Mouse (Mus musculus) forebrain, embryonic 14.5 days (tissue): ENCODE results near the gene Mecp2. TPM values are rescaled to one million over a fixed set of nuclear protein-coding genes. Genes with fewer than 3 reads are reported as not detected.

Source experiments
- ATAC-seq: fragments of 200-750 bp; cut with Nextera tagmentation; 2 replicates; pipeline ENCODE4 v1.8.0; 2017; ENCODE audit warnings: mild to moderate bottlenecking, moderate library complexity
- DNase-seq: peaks from one replicate; pipeline ENCODE4 v3.0.0-alpha.2; 2015; ENCODE audit warnings: low spot score
- H3K27ac ChIP-seq: fragments of 300-500 bp; sonication (generic); 2 replicates; pipeline ENCODE4 v1.5.1; 2014; ENCODE audit warnings: low read depth, mild to moderate bottlenecking, control low read depth, low read length, moderate library complexity
- H3K27me3 ChIP-seq: fragments of 300-500 bp; sonication (generic); replicated peaks from 2 replicates; pipeline ENCODE4 v1.6.1; 2014; ENCODE audit warnings: low read length, control low read depth, mixed read lengths; ENCODE audit not compliant: control insufficient read depth, insufficient read depth
- H3K36me3 ChIP-seq: fragments of 300-500 bp; sonication (generic); 2 replicates; pipeline ENCODE4 v1.6.1; 2014; ENCODE audit warnings: low read length, control low read depth; ENCODE audit not compliant: control insufficient read depth, insufficient read depth
- H3K4me1 ChIP-seq: fragments of 300-500 bp; sonication (generic); 2 replicates; pipeline ENCODE4 v1.6.1; 2014; ENCODE audit warnings: antibody characterized with exemption, low read length, control low read depth; ENCODE audit not compliant: control insufficient read depth, insufficient read depth
- H3K4me2 ChIP-seq: fragments of 300-500 bp; sonication (generic); 2 replicates; pipeline ENCODE4 v1.6.1; 2014; ENCODE audit warnings: mild to moderate bottlenecking, control low read depth, low read length
- H3K4me3 ChIP-seq: fragments of 300-500 bp; sonication (generic); 2 replicates; pipeline ENCODE4 v1.5.1; 2014; ENCODE audit warnings: low read depth, low read length, control low read depth
- H3K9ac ChIP-seq: fragments of 300-500 bp; sonication (generic); 2 replicates; pipeline ENCODE4 v1.6.1; 2014; ENCODE audit warnings: mild to moderate bottlenecking, low read length, control low read depth, moderate library complexity
- H3K9me3 ChIP-seq: fragments of 300-500 bp; sonication (generic); replicated peaks from 2 replicates; pipeline ENCODE4 v1.6.1; 2016; ENCODE audit warnings: low read length, control low read depth, mixed read lengths; ENCODE audit not compliant: control insufficient read depth
- WGBS: fragments of 180-500 bp; shearing (Covaris S2); extraction: QIAGEN DNeasy Blood & Tissue Kit; methylation state at CpG from one replicate; pipeline ENCODE4 v1.1.7; 2014; 5-methylcytosine and 5-hydroxymethylcytosine counted together
- polyA plus RNA-seq: library from polyadenylated mRNA; unstranded; fragments of >200 nt; fragmentation: Nextera tagmentation; extraction: Ambion mirVana; gene quantifications from 2 replicates; pipeline ENCODE4 v1.2.1, GENCODE M21; 2014

Mecp2 gene
- polyA plus RNA-seq, 1 experiment from 2014 or later: 12.6 TPM

- Histone ChIP-seq H3K4me2 (no peak overlapping the region), H3K9ac (no peak overlapping the region), H3K4me3 (no peak overlapping the region), H3K4me1 (no peaks in the 10 kb centered on the region), H3K27ac (no peak overlapping the region), H3K27me3 (no peaks in the 10 kb centered on the region), H3K36me3 (no peaks in the 10 kb centered on the region), H3K9me3 (no peaks in the 10 kb centered on the region)
- DNase-seq (no peak), ATAC-seq (no peak)
- WGBS: 63% methylated on average over 4 of the region's 4 CpGs
Measured at GRCm38 (mm10) chrX:74103457-74104188, 31.5 kb downstream of the Mecp2 start.

- Histone ChIP-seq H3K4me2 (no peak overlapping the region), H3K9me3 (no peaks in the 10 kb centered on the region), H3K4me3 (no peak overlapping the region), H3K36me3 (no peaks in the 10 kb centered on the region), H3K4me1 (no peaks in the 10 kb centered on the region), H3K27me3 (no peaks in the 10 kb centered on the region), H3K27ac (no peak overlapping the region), H3K9ac (no peak overlapping the region)
- 47% methylated on average over 1 of the region's 1 CpGs for WGBS
- ATAC-seq: no peak
- DNase-seq: no peak
Measured at GRCm38 (mm10) chrX:74095130-74095529, 40.0 kb downstream of the Mecp2 start.

GRCm38 (mm10) chrX:74085601-74086038 lies 49.5 kb downstream of the Mecp2 start:
- H3K27me3 ChIP-seq: no peaks in the 10 kb centered on the region
- H3K9me3 ChIP-seq: no peaks in the 10 kb centered on the region
- peak overlapping the region; percentile 45 for H3K4me2 ChIP-seq
- no peaks in the 10 kb centered on the region for H3K36me3 ChIP-seq
- peaks cover 2% of the 10 kb centered on the region; the same call in 1 of the 2 replicates for H3K4me1 ChIP-seq
- WGBS: 30% methylated on average over 27 of the region's 27 CpGs
- H3K9ac ChIP-seq: peak overlapping the region; percentile 79
- ATAC-seq (peak; percentile 99), DNase-seq (peak; percentile 98)
- peak overlapping the region; percentile 49 for H3K4me3 ChIP-seq
- peak overlapping the region; percentile 97 for H3K27ac ChIP-seq

- Histone ChIP-seq H3K36me3 (no peaks in the 10 kb centered on the region), H3K27me3 (no peaks in the 10 kb centered on the region), H3K4me3 (peak overlapping the region; percentile 49), H3K4me2 (peak overlapping the region; percentile 55), H3K9me3 (no peaks in the 10 kb centered on the region), H3K4me1 (peaks cover 2% of the 10 kb centered on the region; the same call in 1 of the 2 replicates), H3K27ac (peak overlapping the region; percentile 97), H3K9ac (peak overlapping the region; percentile 79)
- WGBS: 20% methylated on average over 30 of the region's 56 CpGs
- ATAC-seq (peak; percentile 81), DNase-seq (peak; percentile 92)
Measured at GRCm38 (mm10) chrX:74084946-74085498, 50.1 kb downstream of the Mecp2 start.

GRCm38 (mm10) chrX:74084276-74084837 lies 50.8 kb downstream of the Mecp2 start:
- DNase-seq: no peak
- H3K36me3 ChIP-seq: no peaks in the 10 kb centered on the region
- 34% methylated on average over 17 of the region's 17 CpGs for WGBS
- peak overlapping the region; percentile 79 for H3K9ac ChIP-seq
- peak overlapping the region; percentile 49 for H3K4me3 ChIP-seq
- no peaks in the 10 kb centered on the region for H3K9me3 ChIP-seq
- peak overlapping the region; percentile 55 for H3K4me2 ChIP-seq
- H3K27me3 ChIP-seq: no peaks in the 10 kb centered on the region
- peak; percentile 2; the same call in 1 of the 2 replicates for ATAC-seq
- peak overlapping the region; percentile 97; the same call in 1 of the 2 replicates for H3K27ac ChIP-seq
- peaks cover 2% of the 10 kb centered on the region; the same call in 1 of the 2 replicates for H3K4me1 ChIP-seq

- Histone ChIP-seq H3K4me1 (no peaks in the 10 kb centered on the region), H3K4me2 (no peak overlapping the region), H3K9ac (no peak overlapping the region), H3K4me3 (no peak overlapping the region), H3K36me3 (0 out of 2 replicates have a peak, but pooled peaks cover 3% of the 10 kb centered on the region), H3K27ac (no peak overlapping the region), H3K9me3 (no peaks in the 10 kb centered on the region), H3K27me3 (no peaks in the 10 kb centered on the region)
- no peak for ATAC-seq
- no peak for DNase-seq
Measured at GRCm38 (mm10) chrX:74070794-74071193, 64.4 kb downstream of the Mecp2 start.

- no peak overlapping the region for H3K4me2 ChIP-seq
- H3K36me3 ChIP-seq: no peaks in the 10 kb centered on the region
- H3K4me3 ChIP-seq: no peak overlapping the region
- no peak overlapping the region for H3K9ac ChIP-seq
- 75% methylated on average over 9 of the region's 9 CpGs for whole genome bisulfite sequencing
- ATAC-seq (no peak), DNase-seq (peak; percentile 3)
- no peaks in the 10 kb centered on the region for H3K4me1 ChIP-seq
- no peaks in the 10 kb centered on the region for H3K9me3 ChIP-seq
- H3K27me3 ChIP-seq: no peaks in the 10 kb centered on the region
- no peak overlapping the region for H3K27ac ChIP-seq
Measured at GRCm38 (mm10) chrX:74067891-74068290, 67.3 kb downstream of the Mecp2 start.

- no peak for DNase-seq
- Histone ChIP-seq H3K27me3 (no peaks in the 10 kb centered on the region), H3K4me3 (no peak overlapping the region), H3K27ac (no peak overlapping the region), H3K36me3 (no peaks in the 10 kb centered on the region), H3K4me2 (no peak overlapping the region), H3K9me3 (no peaks in the 10 kb centered on the region), H3K4me1 (no peaks in the 10 kb centered on the region), H3K9ac (no peak overlapping the region)
- no peak for ATAC-seq
- WGBS: 74% methylated on average over 1 of the region's 1 CpGs
Measured at GRCm38 (mm10) chrX:74045107-74045506, 90.1 kb downstream of the Mecp2 start.
